Mouse (Mus musculus): ENCODE measurements around the gene D17H6S53E.

The D17H6S53E gene

DNA sequence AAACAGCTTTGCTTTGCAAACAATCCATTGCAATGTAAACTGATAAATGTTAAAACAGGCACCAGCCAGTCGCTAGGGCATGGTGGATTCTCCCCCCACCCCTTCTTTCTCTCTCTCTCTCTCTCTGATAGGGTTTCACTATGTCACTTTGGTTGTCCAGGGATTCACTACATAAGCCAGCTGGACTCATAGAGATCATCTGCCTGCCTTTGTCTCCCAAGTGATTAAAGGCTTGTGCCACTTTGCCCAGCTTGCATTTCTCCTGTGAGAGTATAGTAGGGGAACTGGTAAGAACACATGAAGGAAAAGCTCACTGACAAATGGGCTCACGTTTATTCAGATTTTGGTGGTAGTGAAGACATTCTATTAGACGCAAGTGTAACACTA, 6.0 kb downstream of the D17H6S53E start:
- in situ Hi-C loops (cut with MboI, MseI), result no loop called here

- in situ Hi-C loops (cut with MboI, MseI), result no loop called here
These were observed 7.3 kb downstream of the D17H6S53E start for GRCm38 (mm10) chr17:35133517-35133916.

DNA sequence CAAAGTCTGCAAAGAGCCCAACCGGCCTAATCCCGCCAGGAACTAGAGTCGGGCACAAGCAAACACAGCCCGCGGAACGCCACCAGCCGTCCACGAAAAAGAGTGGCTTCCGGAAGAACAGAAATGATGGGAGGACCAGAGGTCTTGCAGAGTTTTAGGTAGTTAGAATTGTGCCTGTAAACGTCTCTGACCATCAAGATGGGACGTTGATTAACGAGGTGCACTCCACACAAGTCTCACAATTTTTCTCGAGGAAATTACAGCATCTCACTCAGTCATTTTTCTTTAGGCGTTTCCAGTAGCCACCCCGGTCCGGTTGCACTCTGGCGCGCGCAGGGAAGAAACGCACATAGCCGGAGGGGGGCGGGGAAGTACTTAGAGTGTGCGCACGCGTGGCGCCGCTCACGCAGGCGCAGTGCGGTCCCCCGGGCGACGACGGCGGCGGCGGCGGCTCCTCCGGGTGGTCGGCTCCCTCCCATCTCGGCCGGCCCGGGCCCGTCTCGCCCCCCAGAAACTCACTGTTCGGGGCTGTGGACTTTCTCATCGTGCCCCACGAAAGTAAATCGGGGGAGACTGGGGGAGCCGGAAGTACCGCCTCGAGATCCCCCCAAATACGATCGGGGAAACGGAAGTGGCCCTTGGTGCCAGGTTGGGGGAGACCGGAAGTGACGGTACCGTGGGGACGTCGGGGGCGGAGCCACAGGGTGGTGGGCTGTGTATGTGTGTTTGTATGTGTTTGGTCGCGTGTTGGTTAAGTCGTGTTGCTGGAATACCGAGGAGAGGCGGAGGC, 8.8 kb downstream of the D17H6S53E start, which contains the start of gene Bag6:
TSS of gene Bag6 (plus strand) at position 378 of the 790 bp plus-strand sequence.
- in situ Hi-C loops (cut with MboI, MseI), result no loop called here

GRCm38 (mm10) chr17:35135591-35136320, 9.6 kb downstream of the D17H6S53E start:
- in situ Hi-C loops (cut with MboI, MseI), result no loop called here

DNA sequence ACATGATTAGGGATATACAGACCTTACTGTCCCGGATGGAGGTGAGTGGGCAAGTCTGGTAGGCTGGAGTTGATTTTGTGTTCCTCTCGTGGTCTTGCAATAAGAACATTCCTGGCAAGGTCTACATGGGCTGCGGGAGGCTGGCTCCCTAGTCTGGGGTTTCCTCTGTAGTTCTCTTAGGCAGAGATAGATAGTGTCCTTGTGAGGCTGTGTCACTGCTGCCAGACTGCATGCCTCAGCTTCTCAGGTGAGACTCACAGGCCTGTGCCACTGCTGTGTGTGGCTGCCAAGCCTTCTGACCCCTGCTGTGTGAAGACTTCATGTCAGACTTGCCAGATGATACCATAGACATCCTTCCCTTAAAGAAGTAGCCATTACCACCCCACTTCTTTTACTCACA, 13.1 kb downstream of the D17H6S53E start:
- in situ Hi-C loops (cut with MboI, MseI), result no loop called here

DNA sequence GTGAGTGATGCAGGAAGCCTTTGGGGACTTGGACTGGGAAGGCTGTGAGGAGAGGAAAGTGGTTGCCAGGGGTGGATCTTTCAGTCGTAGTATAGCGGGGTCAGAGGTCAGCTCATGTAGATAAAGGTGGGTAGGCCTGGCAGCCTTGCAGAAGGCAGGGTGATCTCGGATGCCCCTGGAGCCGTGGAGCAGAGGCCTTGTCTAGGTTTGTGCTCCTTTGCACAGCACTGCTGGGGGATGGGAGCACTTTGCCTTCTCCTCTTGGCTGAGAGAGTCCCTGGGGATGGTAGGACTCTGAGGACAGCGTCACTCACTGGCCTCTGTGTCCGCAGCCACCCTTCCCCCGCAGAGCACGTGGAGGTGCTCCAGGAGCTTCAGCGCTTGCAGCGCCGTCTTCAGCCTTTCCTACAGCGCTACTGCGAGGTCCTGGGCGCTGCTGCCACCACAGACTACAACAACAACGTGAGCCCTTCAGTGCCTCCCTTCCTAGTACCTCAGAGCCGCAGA, 14.4 kb downstream of the D17H6S53E start:
- in situ Hi-C loops (cut with MboI, MseI), result no loop called here

DNA sequence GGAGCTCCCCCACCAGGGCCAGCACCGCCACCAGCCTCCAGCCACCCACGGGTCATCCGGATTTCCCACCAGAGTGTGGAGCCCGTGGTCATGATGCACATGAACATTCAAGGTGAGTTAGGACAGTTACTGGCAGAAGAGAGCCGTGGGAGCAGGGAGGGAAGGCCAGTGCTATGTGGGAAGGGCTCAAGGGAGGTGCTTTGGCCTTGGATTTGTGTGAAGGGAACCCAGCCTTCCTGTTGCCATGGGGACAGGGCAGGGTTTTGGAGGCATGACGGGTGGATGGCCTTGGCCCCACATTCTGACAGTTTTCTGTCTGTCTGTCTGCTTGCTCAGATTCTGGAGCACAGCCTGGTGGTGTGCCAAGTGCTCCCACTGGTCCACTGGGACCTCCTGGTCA, 15.8 kb downstream of the D17H6S53E start:
- in situ Hi-C loops (cut with MboI, MseI), result no loop called here

GRCm38 (mm10) chr17:35146139-35146538, 20.0 kb downstream of the D17H6S53E start:
- in situ Hi-C loops (cut with MboI, MseI), result no loop called here

GRCm38 (mm10) chr17:35147348-35147747, 21.2 kb downstream of the D17H6S53E start:
- in situ Hi-C loops (cut with MboI, MseI), result no loop called here

- in situ Hi-C loops (cut with MboI, MseI), result no loop called here
These were observed 21.9 kb downstream of the D17H6S53E start for GRCm38 (mm10) chr17:35147922-35148639.

GRCm38 (mm10) chr17:35152121-35152520, 25.9 kb downstream of the D17H6S53E start:
- in situ Hi-C loops (cut with MboI, MseI), result no loop called here

DNA sequence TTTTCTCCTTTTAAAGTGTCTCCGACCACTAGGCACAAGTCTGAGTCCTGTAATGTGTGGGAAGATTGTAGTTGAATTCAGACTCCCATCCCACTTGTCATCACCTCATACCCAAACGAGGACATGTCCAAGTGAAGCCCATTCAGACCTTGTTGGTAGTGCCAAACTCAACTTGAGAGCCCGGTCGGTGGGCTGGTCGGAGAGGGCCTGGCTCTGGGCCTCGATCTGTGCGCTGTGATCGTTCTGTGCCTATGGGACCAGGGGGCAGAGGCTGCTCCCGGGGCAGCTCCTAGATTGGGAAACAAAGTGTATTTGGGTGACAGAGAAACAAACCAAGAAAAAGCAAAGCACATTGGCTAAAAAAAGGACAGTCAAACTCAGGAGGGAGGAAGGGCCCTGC, 26.9 kb downstream of the D17H6S53E start:
- in situ Hi-C loops (cut with MboI, MseI), result no loop called here

DNA sequence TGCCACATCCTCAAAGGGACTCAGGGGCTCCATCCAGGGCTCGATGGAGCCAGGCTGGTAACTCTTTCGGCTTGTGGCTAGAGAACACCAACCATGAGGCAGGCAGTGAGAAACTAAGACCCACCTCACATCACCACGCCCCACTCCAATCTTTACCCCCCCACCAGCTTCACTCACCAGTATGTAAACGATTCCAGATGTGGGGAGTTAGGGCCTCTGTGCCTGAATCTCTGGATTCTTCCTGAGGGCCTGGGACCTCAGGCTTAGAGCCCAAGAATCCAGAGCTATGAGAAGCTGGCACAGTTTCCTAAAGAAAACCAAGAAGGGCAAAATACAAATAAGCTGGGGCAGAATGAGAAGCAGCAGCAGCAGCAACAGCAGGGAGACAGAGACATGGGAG, 27.8 kb downstream of the D17H6S53E start:
- in situ Hi-C loops (cut with MboI, MseI), result no loop called here

DNA sequence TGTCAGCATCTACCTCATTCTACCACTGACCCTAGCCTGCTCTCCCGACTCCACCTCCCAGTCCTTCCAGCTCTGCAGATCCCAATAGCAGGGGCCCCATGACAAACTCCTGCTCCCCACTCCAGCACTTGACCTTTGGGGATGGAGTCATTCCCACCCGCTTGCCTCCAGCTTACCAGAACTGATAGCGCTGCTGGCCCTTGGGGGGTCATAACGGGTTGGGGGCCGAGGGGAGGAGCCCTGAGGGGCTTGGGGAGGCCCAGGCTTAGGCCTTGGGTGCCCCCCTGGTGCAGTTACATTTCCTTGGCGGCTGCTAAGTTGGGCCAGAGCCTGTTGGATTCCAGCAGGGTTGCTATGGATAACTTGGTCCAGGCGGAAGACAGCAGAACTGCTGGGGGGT, 28.4 kb downstream of the D17H6S53E start:
- in situ Hi-C loops (cut with MboI, MseI), result no loop called here

DNA sequence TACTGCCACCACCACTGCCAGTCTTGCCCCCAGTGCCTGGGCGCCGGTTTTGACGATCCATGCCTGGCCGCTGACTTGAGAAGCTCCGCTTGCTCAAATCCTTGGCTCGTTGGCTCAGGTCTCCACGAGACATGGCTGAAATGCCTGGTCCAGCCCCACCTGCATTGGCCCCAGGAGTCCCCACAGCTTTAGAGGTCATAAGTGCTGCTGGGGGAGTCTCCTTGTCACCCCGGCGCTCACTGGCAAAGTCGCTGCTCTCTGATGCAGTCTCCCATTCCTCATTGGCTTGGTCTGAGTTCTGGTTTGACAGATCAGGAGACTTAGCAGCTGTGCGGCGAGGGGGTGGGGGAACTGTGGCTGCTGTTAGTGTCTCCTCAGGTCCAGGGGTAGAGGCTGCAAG, 29.3 kb downstream of the D17H6S53E start:
- in situ Hi-C loops (cut with MboI, MseI), result no loop called here

- in situ Hi-C loops (cut with MboI, MseI), result no loop called here
These were observed 30.5 kb downstream of the D17H6S53E start for GRCm38 (mm10) chr17:35156461-35157200.

- in situ Hi-C loops (cut with MboI, MseI), result no loop called here
These were observed 31.1 kb downstream of the D17H6S53E start for GRCm38 (mm10) chr17:35157254-35157653.

DNA sequence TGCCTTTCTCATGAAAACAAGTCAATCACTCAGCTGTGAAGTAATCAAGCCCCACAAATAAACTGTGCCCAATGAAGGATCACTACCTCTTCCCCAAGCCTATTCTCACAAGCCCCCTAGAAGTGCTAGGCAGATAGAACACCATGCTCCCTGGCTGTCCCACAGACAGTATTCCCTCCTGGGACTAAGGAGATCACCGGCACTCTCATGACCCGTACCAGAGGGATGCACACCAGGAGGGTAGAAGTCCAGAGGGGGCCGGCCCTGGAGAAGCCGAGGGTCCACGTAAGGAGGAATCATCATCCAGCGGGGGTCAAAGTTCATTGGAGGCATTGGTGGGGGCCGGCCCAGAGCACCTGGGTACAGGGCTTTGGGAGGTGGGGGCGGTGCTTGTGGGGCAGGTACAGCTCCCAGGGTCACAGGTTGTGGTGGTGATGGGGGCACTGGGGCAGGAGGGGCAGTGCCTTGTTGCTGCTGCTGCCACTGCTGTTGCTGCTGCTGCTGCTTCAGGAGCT, 31.5 kb downstream of the D17H6S53E start:
- in situ Hi-C loops (cut with MboI, MseI), result no loop called here

DNA sequence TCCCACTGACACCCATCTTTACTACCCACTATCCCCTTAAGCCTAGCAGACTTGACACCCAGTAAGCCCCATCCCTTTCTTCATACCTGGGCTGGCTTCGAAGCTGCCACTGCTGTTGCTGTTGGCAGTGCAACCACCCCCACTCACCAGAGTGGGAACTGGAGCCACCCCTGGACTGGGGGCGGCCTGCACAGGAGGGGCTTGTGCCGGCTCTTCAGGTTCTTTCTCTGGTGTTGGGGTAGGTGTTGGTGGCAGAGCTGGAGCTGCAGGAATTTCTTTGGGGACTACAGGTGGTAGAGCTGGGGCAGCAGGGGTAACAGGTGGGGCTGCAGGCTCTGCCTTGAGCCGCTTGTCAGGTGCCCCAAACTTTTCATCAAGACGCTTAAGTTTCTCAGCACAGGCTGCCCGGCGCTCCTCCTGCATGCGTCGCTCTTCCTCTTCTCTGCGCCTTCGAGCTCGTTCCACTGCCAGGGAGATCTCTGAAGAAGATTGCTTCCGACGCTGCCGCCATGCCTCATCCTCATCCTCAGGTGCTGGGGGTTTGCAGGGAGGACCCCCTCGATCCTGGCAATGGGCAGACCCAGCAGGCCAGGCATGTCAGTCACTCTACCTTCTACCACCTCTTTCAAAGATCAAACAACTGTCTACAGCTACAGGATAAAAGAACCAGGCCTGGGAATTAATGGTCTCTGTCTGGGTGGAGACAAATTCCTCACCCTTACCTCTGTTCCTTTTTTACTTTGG, 32.8 kb downstream of the D17H6S53E start:
- in situ Hi-C loops (cut with MboI, MseI), result no loop called here

GRCm38 (mm10) chr17:35159638-35160037, 33.5 kb downstream of the D17H6S53E start:
- in situ Hi-C loops (cut with MboI, MseI), result no loop called here
